In genomic region chr16:30113800-30114199, GRCm38 (mm10) we compare ENCODE assay signal across 20 mouse cellular contexts. TPM values are rescaled to one million over a fixed set of nuclear protein-coding genes. Genes with fewer than 3 reads are reported as not detected.
A peak's percentile ranks its signal among the peaks of the same experiment; 100 is the strongest.
DNase-seq lines count a peak whose midpoint lies in the region; ATAC-seq and TF ChIP-seq lines count a peak whose summit lies in the region.
"Had no signal": no experiment of that assay in that cellular context is flagged by ENCODE, and none has a peak within 500 bp of the region (broad histone marks: within the 10 kb centered on the region; RNA-seq: fewer than 3 reads in every experiment).

No protein-coding gene starts in this region.

- peaks cover 3% of the 10 kb centered on the region; the same call in 1 of the 2 replicates for H3K4me1 ChIP-seq in intestine, embryonic 14.5 days (replicated peaks; ENCODE audit: control insufficient read depth, insufficient read depth, low read length)
- H3K4me1 ChIP-seq in intestine, postnatal 0 days (replicated peaks; ENCODE audit: control insufficient read depth, insufficient read depth, low read length), result no peaks in the 10 kb centered on the region
- H3K4me1 ChIP-seq in lung, embryonic 15.5 days, result peaks cover 40% of the 10 kb centered on the region
- H3K4me1 ChIP-seq in liver, postnatal 0 days (ENCODE audit: insufficient read depth), result peaks cover 17% of the 10 kb centered on the region
- no peaks in the 10 kb centered on the region for H3K4me1 ChIP-seq in stomach, postnatal 0 days (replicated peaks; ENCODE audit: control insufficient read depth, insufficient read depth)
- H3K4me1 ChIP-seq: midbrain, embryonic 12.5 days; neural tube, embryonic 12.5 days had no signal

- 0 out of 2 replicates have a peak, but pooled peaks have one; percentile 47 for TF ChIP-seq EP300 in liver, postnatal 0 days (IDR thresholded peaks at IDR 0.05; ENCODE audit: low read depth)
- no peak for TF ChIP-seq EP300 in stomach, postnatal 0 days (optimal IDR thresholded peaks at IDR 0.05)

- no peak overlapping the region; the same call in 1 of the 2 replicates for H3K27ac ChIP-seq in intestine, embryonic 14.5 days (ENCODE audit: low read depth)
- H3K27ac ChIP-seq in intestine, postnatal 0 days (ENCODE audit: low read depth, low read length), result no peak overlapping the region
- H3K27ac ChIP-seq in lung, embryonic 15.5 days, result peak overlapping the region; percentile 87
- H3K27ac ChIP-seq in liver, postnatal 0 days (ENCODE audit: low read depth), result peak overlapping the region; percentile 79
- peak overlapping the region; percentile 65 for H3K27ac ChIP-seq in stomach, postnatal 0 days (replicated peaks)
- H3K27ac ChIP-seq: hindbrain, embryonic 12.5 days; midbrain, embryonic 12.5 days; neural tube, embryonic 12.5 days had no signal

- no peak for TF ChIP-seq CTCF in intestine, postnatal 0 days (IDR thresholded peaks at IDR 0.05; ENCODE audit: low read depth)
- no peak for TF ChIP-seq CTCF in liver, postnatal 0 days (IDR thresholded peaks at IDR 0.05; ENCODE audit: low read depth)
- no peak for TF ChIP-seq CTCF in stomach, postnatal 0 days (IDR thresholded peaks at IDR 0.05; ENCODE audit: low read depth)

- no peaks in the 10 kb centered on the region for H3K27me3 ChIP-seq in intestine, embryonic 14.5 days (replicated peaks; ENCODE audit: control insufficient read depth, insufficient read depth, low read length)
- H3K27me3 ChIP-seq in intestine, postnatal 0 days (replicated peaks; ENCODE audit: control insufficient read depth, insufficient read depth, low read length), result no peaks in the 10 kb centered on the region
- H3K27me3 ChIP-seq in lung, embryonic 15.5 days, result no peaks in the 10 kb centered on the region
- no peaks in the 10 kb centered on the region for H3K27me3 ChIP-seq in liver, postnatal 0 days (ENCODE audit: insufficient read depth, low read length)
- H3K27me3 ChIP-seq in stomach, postnatal 0 days (ENCODE audit: control insufficient read depth, insufficient read depth, low read length), result no peaks in the 10 kb centered on the region
- H3K27me3 ChIP-seq: neural tube, embryonic 12.5 days; Patski had no signal

- H3K4me3 ChIP-seq in intestine, embryonic 14.5 days (ENCODE audit: low read depth, low read length), result no peak overlapping the region
- no peak overlapping the region for H3K4me3 ChIP-seq in intestine, postnatal 0 days (ENCODE audit: low read depth, low read length)
- no peak overlapping the region for H3K4me3 ChIP-seq in lung, embryonic 15.5 days
- H3K4me3 ChIP-seq in liver, postnatal 0 days (ENCODE audit: low read depth, low read length), result no peak overlapping the region
- no peak overlapping the region for H3K4me3 ChIP-seq in stomach, postnatal 0 days (ENCODE audit: low read depth, low read length)
- H3K4me3 ChIP-seq: heart, embryonic 12.5 days; hindbrain, embryonic 12.5 days; midbrain, embryonic 12.5 days; neural tube, embryonic 12.5 days had no signal

- 0 out of 2 replicates have a peak, but pooled peaks have one; percentile 36 for ATAC-seq in intestine, embryonic 14.5 days (replicated peaks; ENCODE audit: low FRiP score, low TSS enrichment, low read depth)
- ATAC-seq in intestine, postnatal 0 days, result no peak
- ATAC-seq in lung, embryonic 15.5 days (ENCODE audit: borderline replicate concordance, extremely low read depth, low FRiP score, low TSS enrichment), result no peak
- ATAC-seq in liver, postnatal 0 days, result peak; percentile 87
- ATAC-seq in stomach, postnatal 0 days (ENCODE audit: low FRiP score, low TSS enrichment), result peak; percentile 51; the same call in 1 of the 2 replicates
- ATAC-seq: CD4-positive, CD25-positive, alpha-beta regulatory T cell, adult 4 months; inflammation-experienced regulatory T-cells, adult 6 months had no signal

- no peak overlapping the region for H3K9ac ChIP-seq in intestine, embryonic 14.5 days (ENCODE audit: low read length)
- H3K9ac ChIP-seq in intestine, postnatal 0 days (ENCODE audit: low read depth, low read length), result no peak overlapping the region
- H3K9ac ChIP-seq in lung, embryonic 15.5 days, result no peak overlapping the region
- H3K9ac ChIP-seq in liver, postnatal 0 days (replicated peaks), result no peak overlapping the region; the same call in 1 of the 2 replicates
- H3K9ac ChIP-seq in stomach, postnatal 0 days (ENCODE audit: low read length), result no peak overlapping the region
- H3K9ac ChIP-seq: heart, embryonic 12.5 days; hindbrain, embryonic 12.5 days; midbrain, embryonic 12.5 days; neural tube, embryonic 12.5 days had no signal

- H3K4me2 ChIP-seq in intestine, embryonic 14.5 days (ENCODE audit: low read length), result no peak overlapping the region
- no peak overlapping the region for H3K4me2 ChIP-seq in intestine, postnatal 0 days (replicated peaks; ENCODE audit: low read depth)
- H3K4me2 ChIP-seq in lung, embryonic 15.5 days, result no peak overlapping the region
- H3K4me2 ChIP-seq in liver, postnatal 0 days (ENCODE audit: low read depth, low read length), result peak overlapping the region; percentile 51
- H3K4me2 ChIP-seq in stomach, postnatal 0 days (replicated peaks; ENCODE audit: low read depth), result no peak overlapping the region
- H3K4me2 ChIP-seq: heart, embryonic 12.5 days; hindbrain, embryonic 12.5 days; midbrain, embryonic 12.5 days; neural tube, embryonic 12.5 days had no signal

- H3K36me3 ChIP-seq in intestine, embryonic 14.5 days (ENCODE audit: control insufficient read depth, insufficient read depth, low read length), result no peaks in the 10 kb centered on the region
- H3K36me3 ChIP-seq in intestine, postnatal 0 days (ENCODE audit: control insufficient read depth, insufficient read depth), result no peaks in the 10 kb centered on the region
- no peaks in the 10 kb centered on the region for H3K36me3 ChIP-seq in lung, embryonic 15.5 days
- H3K36me3 ChIP-seq in liver, postnatal 0 days (replicated peaks; ENCODE audit: insufficient read depth, low read length), result no peaks in the 10 kb centered on the region
- no peaks in the 10 kb centered on the region for H3K36me3 ChIP-seq in stomach, postnatal 0 days (ENCODE audit: control insufficient read depth, insufficient read depth, low read length)
- H3K36me3 ChIP-seq: heart, embryonic 12.5 days; hindbrain, embryonic 12.5 days; midbrain, embryonic 12.5 days; neural tube, embryonic 12.5 days had no signal

- DNase-seq in intestine, embryonic 14.5 days (ENCODE audit: low spot score), result no peak
- DNase-seq in lung, postnatal 4 days, result no peak
- DNase-seq in liver, postnatal 0 days, result peak; percentile 33
- peak; percentile 46 for DNase-seq in stomach, postnatal 0 days (ENCODE audit: low spot score)
- DNase-seq in adipocyte (ENCODE audit: low spot score), result no peak
- DNase-seq in right cerebral cortex, postnatal 10 days (ENCODE audit: low spot score in 2 of 2), result no peak
- DNase-seq: adrenal gland, postnatal 14 days; cerebellum, postnatal 14 days; gastrocnemius, postnatal 10 days; heart, adult 11 months; heart, postnatal 14 days had no signal

- peaks cover 8% of the 10 kb centered on the region; the same call in 1 of the 2 replicates for H3K9me3 ChIP-seq in intestine, embryonic 14.5 days (ENCODE audit: control insufficient read depth, low read length)
- 0 out of 2 replicates have a peak, but pooled peaks cover 4% of the 10 kb centered on the region for H3K9me3 ChIP-seq in intestine, postnatal 0 days (ENCODE audit: control insufficient read depth)
- H3K9me3 ChIP-seq in lung, embryonic 15.5 days, result 0 out of 2 replicates have a peak, but pooled peaks cover 3% of the 10 kb centered on the region
- H3K9me3 ChIP-seq in liver, postnatal 0 days (ENCODE audit: low read length), result 0 out of 2 replicates have a peak, but pooled peaks cover 2% of the 10 kb centered on the region
- no peaks in the 10 kb centered on the region for H3K9me3 ChIP-seq in stomach, postnatal 0 days (ENCODE audit: control insufficient read depth, low read length)
- H3K9me3 ChIP-seq: heart, embryonic 12.5 days; midbrain, embryonic 12.5 days had no signal

- WGBS in intestine, embryonic 14.5 days, result 52% methylated on average over 8 of the region's 8 CpGs
- whole genome bisulfite sequencing in intestine, postnatal 0 days, result 49% methylated on average over 8 of the region's 8 CpGs
- 52% methylated on average over 8 of the region's 8 CpGs for whole genome bisulfite sequencing in lung, embryonic 15.5 days
- WGBS in liver, postnatal 0 days (ENCODE audit: insufficient replicate concordance), result 62% methylated on average over 8 of the region's 8 CpGs
- 60% methylated on average over 7 of the region's 8 CpGs for WGBS in stomach, postnatal 0 days

RNA-seq across cellular contexts. Expression of gene Hes1, which starts 49.6 kb away (rescaled TPM):
- 61.0 and 67.2 TPM in 2 replicates for polyA plus RNA-seq in intestine, embryonic 14.5 days (2014; fragmentation: Nextera tagmentation; extraction: Ambion mirVana)
- 44.0 and 52.9 TPM in 2 replicates for polyA plus RNA-seq in intestine, postnatal 0 days (2015; fragmentation: Nextera tagmentation; extraction: Ambion mirVana)
- polyA plus RNA-seq in lung, embryonic 15.5 days (2015; fragmentation: Nextera tagmentation; extraction: Ambion mirVana), result 47.1 and 49.2 TPM in 2 replicates
- 14.3 and 20.1 TPM in 2 replicates for polyA plus RNA-seq in liver, postnatal 0 days (2015; fragmentation: Nextera tagmentation; extraction: Ambion mirVana)
- 66.2 and 73.1 TPM in 2 replicates for polyA plus RNA-seq in stomach, postnatal 0 days (2015; fragmentation: Nextera tagmentation; extraction: Ambion mirVana)

Comparison
In these comparisons a context has a peak if more than half of its experiments do, and no peak if none do; other contexts are left out.
1. ATAC-seq: peak in intestine, embryonic 14.5 days (single experiment), liver, postnatal 0 days (single experiment) and stomach, postnatal 0 days (single experiment); none in intestine, postnatal 0 days (single experiment) and lung, embryonic 15.5 days (single experiment).
2. DNase-seq: peak in liver, postnatal 0 days (single experiment) and stomach, postnatal 0 days (single experiment); none in intestine, embryonic 14.5 days (single experiment), lung, postnatal 4 days (0 of 2), adipocyte (single experiment) and right cerebral cortex, postnatal 10 days (0 of 2).
3. H3K27ac ChIP-seq: peak in lung, embryonic 15.5 days (single experiment), liver, postnatal 0 days (single experiment) and stomach, postnatal 0 days (single experiment); none in intestine, embryonic 14.5 days (single experiment) and intestine, postnatal 0 days (single experiment).